Mouse (Mus musculus) ES-E14 (cell line): Measurements from ENCODE around the gene Sdf2l1. TPM values are rescaled to one million over a fixed set of nuclear protein-coding genes. Genes with fewer than 3 reads are reported as not detected.

ENCODE experiments used
- DNase-seq: peaks from one replicate; pipeline ENCODE4 v3.0.0-alpha.2; 2013; ENCODE audit warnings: low read depth, low spot score
- H3K27ac ChIP-seq: 2 replicates; pipeline ENCODE4 v1.5.1; 2012; ENCODE audit warnings: low read depth, mild to moderate bottlenecking, low read length, moderate library complexity, mixed read lengths; ENCODE audit not compliant: poor library complexity, insufficient read depth, severe bottlenecking
- H3K36me3 ChIP-seq: 2 replicates; pipeline ENCODE4 v1.6.1; 2012; ENCODE audit warnings: mild to moderate bottlenecking, low read length, moderate library complexity, mixed read lengths; ENCODE audit not compliant: control insufficient read depth, poor library complexity, insufficient read depth, severe bottlenecking
- H3K4me1 ChIP-seq, 2 experiments: fragments of 150-350 bp in 1 of 2; sonication (generic) in 1 of 2; 2 replicates each; pipeline ENCODE4 v1.6.1; 2012; ENCODE audit warnings: low read length in 2 of 2, mild to moderate bottlenecking in 1 of 2, mixed read lengths in 1 of 2; ENCODE audit not compliant: control insufficient read depth in 2 of 2, insufficient read depth in 2 of 2, poor library complexity in 1 of 2
- H3K4me3 ChIP-seq, 2 experiments: fragments of 150-350 bp in 1 of 2; sonication (generic) in 1 of 2; 2 replicates each; pipeline ENCODE4 v1.5.1; 2012; ENCODE audit warnings: low read length in 2 of 2, low read depth in 1 of 2, mild to moderate bottlenecking in 1 of 2, mixed read lengths in 1 of 2; ENCODE audit not compliant: insufficient read depth in 1 of 2, poor library complexity in 1 of 2, severe bottlenecking in 1 of 2
- H3K9ac ChIP-seq: 2 replicates; pipeline ENCODE4 v1.6.1; 2012; ENCODE audit warnings: low read depth, mild to moderate bottlenecking, low read length, mixed read lengths; ENCODE audit not compliant: poor library complexity, insufficient read depth, severe bottlenecking
- H3K9me3 ChIP-seq: fragments of 150-350 bp; sonication (generic); 2 replicates; pipeline ENCODE4 v1.6.1; 2012; ENCODE audit warnings: low read depth, mild to moderate bottlenecking, low read length; ENCODE audit not compliant: control insufficient read depth, insufficient read depth
- CHD2 ChIP-seq: IDR thresholded peaks from 2 replicates; pipeline ENCODE4 v1.6.1; 2014; ENCODE audit warnings: mild to moderate bottlenecking, low read depth, low read length, inconsistent platforms
- HCFC1 ChIP-seq: IDR thresholded peaks from 2 replicates; pipeline ENCODE4 v1.6.1; 2012; ENCODE audit warnings: low read length, inconsistent platforms, borderline replicate concordance; ENCODE audit not compliant: insufficient read depth
- MAFK ChIP-seq: IDR thresholded peaks from 2 replicates; pipeline ENCODE4 v1.6.1; 2014; ENCODE audit warnings: mild to moderate bottlenecking, low read depth, low read length, inconsistent platforms; ENCODE audit not compliant: insufficient read depth
- ZC3H11A ChIP-seq: IDR thresholded peaks from 2 replicates; pipeline ENCODE4 v1.6.1; 2012; ENCODE audit warnings: low read depth, mild to moderate bottlenecking, inconsistent platforms, low read length, borderline replicate concordance
- ZNF384 ChIP-seq: IDR thresholded peaks from 2 replicates; pipeline ENCODE4 v1.6.1; 2012; ENCODE audit warnings: low read depth, low read length, inconsistent platforms
- in situ Hi-C, 2 experiments: fragments of 600-800 bp; cut with MboI; formaldehyde crosslinking; loops; one replicate each; pipeline ENCODE4 v1.15.1; 2025; ENCODE audit warnings: low sequenced_read_pairs in 2 of 2, inconsistent platforms in 1 of 2; ENCODE audit not compliant: unreplicated experiment in 2 of 2
- total RNA-seq: library from RNA; depleted of rRNA; stranded (reverse); fragments of 300-350 nt; gene quantifications from 2 replicates; pipeline ENCODE4 v1.2.3, GENCODE M21; 2012; rRNA removed

Gene Sdf2l1
- total RNA-seq = 112 and 168 TPM in 2 replicates

- TF ChIP-seq HCFC1 = peak; percentile 36; the same call in 1 of the 2 replicates
- TF ChIP-seq CHD2 = 0 out of 2 replicates have a peak, but pooled peaks have one; percentile 51
- no peak for TF ChIP-seq MAFK
- Histone ChIP-seq H3K27ac (no peak within 1 kb of the TSS), H3K9me3 (no peaks in the 10 kb centered on the region), H3K4me3 (peak within 1 kb of the TSS; percentile 88 to 93), H3K36me3 (peaks cover 4% of the 10 kb centered on the region; the same call in 1 of the 2 replicates), H3K9ac (peak within 1 kb of the TSS; percentile 81), H3K4me1 (no peaks in the 10 kb centered on the region)
- in situ Hi-C loops = loop anchor here in 1 of 2 experiments (10.0 kb wide), 1 partner anchor 153 kb away; no protein-coding TSS in a partner anchor
- peak; percentile 96 for DNase-seq
These were observed at the start of gene Sdf2l1 for GRCm38 (mm10) chr16:17132089-17132905. Sdf2l1 (minus strand) TSS chr16:17132383.

- TF ChIP-seq MAFK (no peak), ZC3H11A (no peak), HCFC1 (no peak), CHD2 (no peak), ZNF384 (no peak)
- no peak overlapping the region for H3K27ac ChIP-seq
- H3K4me3 ChIP-seq = no peak overlapping the region
- H3K9ac ChIP-seq = no peak overlapping the region
- peaks cover 0 to 4% of the 10 kb centered on the region in 2 experiments; a peak in 1 of 4 replicates for H3K4me1 ChIP-seq
- H3K36me3 ChIP-seq = peaks cover 8% of the 10 kb centered on the region
- in situ Hi-C loops = no loop called here
- H3K9me3 ChIP-seq = no peaks in the 10 kb centered on the region
- no peak for DNase-seq
These were observed 49.2 kb upstream of the Sdf2l1 start for GRCm38 (mm10) chr16:17181382-17181781.

DNA sequence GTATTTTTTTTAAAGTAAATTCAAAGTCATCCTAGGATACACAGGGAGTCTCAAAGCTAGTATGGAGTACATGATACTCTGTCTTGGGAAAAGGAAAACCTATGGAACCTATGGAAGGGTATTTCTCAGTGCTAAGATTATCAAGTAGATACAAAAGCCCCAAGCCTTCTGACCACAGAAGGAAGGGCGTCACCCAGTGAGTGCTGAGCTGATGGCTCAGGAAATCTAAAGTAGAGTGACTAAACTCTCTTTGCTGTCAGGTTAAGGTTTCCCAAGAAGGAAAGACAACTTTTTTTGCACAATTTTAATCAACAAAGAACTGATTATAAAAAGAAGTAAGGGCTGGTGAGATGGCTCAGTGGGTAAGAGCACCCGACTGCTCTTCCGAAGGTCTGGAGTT is 47.5 kb upstream of the Sdf2l1 start:
- no peak for TF ChIP-seq MAFK
- TF ChIP-seq HCFC1 = no peak
- TF ChIP-seq ZNF384 = no peak
- TF ChIP-seq ZC3H11A = no peak
- TF ChIP-seq CHD2 = no peak
- Histone ChIP-seq H3K27ac (no peak overlapping the region), H3K9ac (no peak overlapping the region), H3K4me1 (peaks cover 0 to 2% of the 10 kb centered on the region in 2 experiments; a peak in 1 of 4 replicates), H3K9me3 (no peaks in the 10 kb centered on the region), H3K4me3 (no peak overlapping the region), H3K36me3 (peaks cover 4% of the 10 kb centered on the region)
- no peak for DNase-seq
- in situ Hi-C loops = no loop called here

DNA sequence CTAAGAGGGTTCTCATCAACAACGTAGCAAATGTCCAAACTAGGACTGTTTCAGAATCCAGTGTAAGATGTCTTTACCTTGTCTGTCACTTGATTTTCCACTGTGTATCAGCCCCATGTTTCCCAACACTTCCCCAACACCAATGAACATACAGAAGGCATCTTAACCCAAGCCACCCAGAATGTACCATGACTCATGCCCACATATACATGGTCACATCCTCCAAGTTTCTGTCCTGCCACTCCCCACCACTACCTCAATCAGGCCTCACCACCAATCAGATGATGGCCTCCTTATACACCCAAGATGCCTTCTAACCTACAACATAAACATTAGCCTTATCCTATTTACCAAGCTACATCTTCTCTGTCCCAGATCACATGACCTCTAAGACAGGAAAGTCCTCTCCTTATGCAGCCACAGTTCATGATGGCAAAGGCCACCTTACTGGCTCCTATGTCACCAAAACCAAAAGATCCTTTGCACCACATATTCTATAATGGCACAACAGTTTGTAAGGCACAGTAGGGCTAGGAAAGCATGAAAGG is 45.5 kb upstream of the Sdf2l1 start:
- in situ Hi-C loops = no loop called here
- H3K4me1 ChIP-seq = peaks cover 0 to 2% of the 10 kb centered on the region in 2 experiments; a peak in 1 of 4 replicates
- no peak for TF ChIP-seq HCFC1
- TF ChIP-seq ZC3H11A = no peak
- no peak for TF ChIP-seq ZNF384
- TF ChIP-seq MAFK = no peak
- no peak for TF ChIP-seq CHD2
- H3K9ac ChIP-seq = no peak overlapping the region
- H3K9me3 ChIP-seq = no peaks in the 10 kb centered on the region
- DNase-seq = no peak
- no peak overlapping the region for H3K4me3 ChIP-seq
- peaks cover 5% of the 10 kb centered on the region for H3K36me3 ChIP-seq
- H3K27ac ChIP-seq = no peak overlapping the region
